Mouse (Mus musculus) cerebellum, postnatal 10 days (tissue): ENCODE data around the gene Lrrc4b.

Source experiments
- DNase-seq, 2 experiments: peaks; one replicate each; pipeline ENCODE4 v3.0.0; 2021; ENCODE audit warnings: mixed read lengths in 2 of 2

The Lrrc4b gene

DNA sequence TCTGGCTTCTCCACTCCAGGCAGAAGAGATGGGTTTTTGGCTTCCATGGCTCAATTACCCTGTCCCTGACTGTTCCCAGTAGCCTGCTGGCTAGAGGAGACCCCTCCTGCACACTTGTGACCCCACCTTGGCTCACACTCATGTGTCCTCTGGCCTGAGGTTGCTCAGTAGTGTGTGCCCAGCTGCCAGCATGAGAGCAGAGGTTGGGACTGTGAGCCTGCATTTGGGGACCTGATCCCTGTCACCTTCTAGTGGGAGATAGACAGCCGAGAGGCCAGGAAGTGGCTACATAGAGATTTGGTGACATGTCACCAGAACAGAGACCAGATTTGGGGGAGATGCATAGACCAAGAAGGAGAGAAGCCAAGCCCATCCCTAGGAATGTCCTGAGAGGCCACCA is 8.4 kb downstream of the Lrrc4b start:
- DNase-seq, result no peak

DNA sequence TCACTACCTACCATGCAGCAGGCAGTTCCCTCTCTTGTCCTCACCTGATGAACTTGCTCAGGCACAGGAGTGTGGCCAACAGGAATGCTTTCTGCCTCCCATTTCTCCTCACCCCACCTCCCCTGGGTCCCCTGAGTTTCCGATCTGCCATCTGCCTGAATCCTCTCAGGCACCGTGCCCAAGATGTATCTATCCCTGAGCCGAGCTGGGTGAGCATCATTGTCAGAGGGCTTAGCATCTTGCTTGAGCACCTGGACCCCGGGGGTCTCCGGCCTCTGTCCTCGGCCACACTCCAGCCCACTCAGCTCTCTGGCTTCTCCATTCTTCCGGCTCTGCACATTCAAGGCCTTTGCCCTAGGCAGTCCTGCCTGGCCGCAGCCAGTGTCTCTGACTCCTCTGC is 9.1 kb downstream of the Lrrc4b start:
- peak; percentile 79 to 82 for DNase-seq

DNA sequence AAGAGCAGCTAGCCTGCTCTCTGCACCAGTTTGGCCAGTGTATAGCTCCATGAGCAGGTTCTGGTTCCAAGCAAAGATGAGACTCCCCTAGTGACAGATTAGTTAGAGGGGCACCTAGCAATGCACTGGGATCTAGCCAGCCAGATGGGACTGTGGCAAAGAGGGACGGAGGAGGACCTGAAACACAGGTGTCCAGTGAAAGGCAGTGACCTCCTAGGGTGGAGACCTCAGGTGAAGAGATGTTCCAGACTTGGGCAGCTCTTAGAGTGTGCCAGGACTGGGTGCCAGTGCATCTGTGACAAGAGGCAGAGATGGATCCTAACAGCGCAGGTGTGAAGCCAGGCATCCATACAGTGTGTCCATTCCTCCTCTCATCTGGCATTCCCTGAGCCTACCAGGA is 10.9 kb downstream of the Lrrc4b start:
- no peak for DNase-seq

- DNase-seq, result no peak
Measured at GRCm38 (mm10) chr7:44440479-44440878, 11.7 kb downstream of the Lrrc4b start.

GRCm38 (mm10) chr7:44441180-44441579 is 12.4 kb downstream of the Lrrc4b start:
- peak; percentile 65 to 70 for DNase-seq

GRCm38 (mm10) chr7:44441648-44442109 is 12.9 kb downstream of the Lrrc4b start:
- DNase-seq, result peak; percentile 87 to 89

- DNase-seq, result peak; percentile 81 to 85
Measured at GRCm38 (mm10) chr7:44442407-44442821, 13.6 kb downstream of the Lrrc4b start.

GRCm38 (mm10) chr7:44443268-44444173 is 14.7 kb downstream of the Lrrc4b start:
- peak; percentile 76 to 82 for DNase-seq

DNA sequence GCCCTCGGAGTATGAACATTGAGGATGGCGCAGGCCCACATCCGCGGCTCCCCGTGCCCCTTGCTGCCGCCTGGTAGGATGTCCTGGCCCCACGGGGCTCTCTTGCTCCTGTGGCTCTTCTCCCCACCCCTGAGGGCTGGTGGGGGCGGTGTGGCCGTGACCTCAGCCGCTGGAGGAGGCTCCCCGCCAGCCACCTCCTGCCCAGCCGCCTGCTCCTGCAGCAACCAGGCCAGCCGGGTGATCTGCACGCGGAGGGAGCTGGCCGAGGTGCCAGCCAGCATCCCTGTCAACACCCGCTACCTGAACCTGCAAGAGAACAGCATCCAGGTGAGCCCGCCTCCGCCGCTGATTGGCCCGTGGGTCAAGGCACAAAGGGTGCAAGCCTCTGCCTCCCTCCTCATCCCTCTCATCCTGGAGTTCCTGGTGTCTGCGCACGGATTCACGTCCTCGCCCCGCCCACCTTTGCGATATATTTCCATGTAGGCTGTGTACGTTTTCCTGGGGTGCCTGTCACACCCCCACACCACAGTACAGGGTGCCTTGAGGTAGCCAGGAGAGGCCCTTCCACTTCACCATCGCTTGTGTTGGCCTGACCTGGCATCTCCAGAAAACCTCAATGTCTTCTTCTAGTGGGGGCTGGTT is 16.2 kb downstream of the Lrrc4b start:
- DNase-seq, result no peak

DNA sequence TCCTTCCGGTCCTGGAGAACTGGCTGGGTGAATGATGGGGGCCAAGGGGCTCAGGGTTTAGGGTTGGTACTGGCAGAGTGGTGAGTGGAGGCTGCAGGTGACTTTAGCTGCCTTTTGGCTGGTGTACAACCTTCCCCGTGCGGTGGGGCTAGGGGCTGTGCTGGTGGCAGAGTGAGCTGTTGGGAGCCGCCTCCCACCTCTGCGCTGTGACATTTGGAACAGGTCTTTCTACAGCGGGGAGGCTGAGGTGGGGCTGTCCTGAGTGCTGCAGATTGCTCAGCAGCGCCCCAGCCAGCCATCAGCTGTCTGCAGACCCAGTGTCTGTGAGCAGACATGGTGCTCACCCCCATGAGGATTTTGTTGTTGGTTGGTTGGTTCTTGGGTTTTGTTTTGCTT is 16.7 kb downstream of the Lrrc4b start:
- peak in 1 of 2 experiments; percentile 38 for DNase-seq

DNA sequence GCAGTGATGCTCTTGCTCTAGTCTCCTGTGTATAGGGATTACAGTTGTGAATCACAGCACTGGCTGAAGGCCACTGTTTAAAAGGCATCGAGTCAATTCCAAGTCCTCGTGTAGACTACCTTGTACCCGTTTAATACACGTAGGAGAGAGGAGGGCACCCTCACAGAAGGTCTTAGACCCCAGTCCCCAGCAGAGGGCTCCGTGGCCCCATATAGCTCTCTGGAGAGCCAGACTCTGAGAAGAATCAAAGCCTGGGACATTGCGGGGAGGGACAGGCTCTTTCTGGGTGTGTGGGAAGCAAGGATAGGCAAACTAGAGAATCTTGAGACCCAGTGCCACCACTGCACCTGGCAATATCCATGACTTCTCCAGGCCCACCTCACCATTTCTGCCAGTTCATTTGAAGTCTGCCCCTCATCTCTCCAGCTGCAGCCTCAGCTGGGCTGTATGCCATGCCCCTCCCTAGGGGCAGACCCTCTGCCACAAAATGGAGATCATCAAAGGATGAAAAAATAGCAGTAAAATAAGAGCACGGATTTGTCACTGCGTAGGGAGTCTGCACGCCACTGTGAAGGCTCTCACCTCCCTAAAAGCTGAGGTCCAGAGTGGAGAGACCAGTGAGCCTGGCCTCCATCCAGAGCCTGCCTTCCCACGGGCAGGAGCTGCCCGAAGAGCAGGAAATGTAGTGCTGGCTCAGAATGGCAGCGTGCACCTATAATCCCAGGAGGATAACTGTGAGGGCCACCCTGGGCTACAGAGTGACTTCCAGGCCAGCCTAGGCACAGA is 17.4 kb downstream of the Lrrc4b start:
- peak; percentile 63 to 74 for DNase-seq

- DNase-seq, result peak in 1 of 2 experiments; percentile 4
Measured at GRCm38 (mm10) chr7:44453256-44453655, 24.4 kb downstream of the Lrrc4b start.

- DNase-seq, result no peak
Measured at GRCm38 (mm10) chr7:44456302-44456701, 27.5 kb downstream of the Lrrc4b start.

GRCm38 (mm10) chr7:44460067-44460466 is 31.2 kb downstream of the Lrrc4b start:
- DNase-seq, result no peak

- DNase-seq, result no peak
Measured at GRCm38 (mm10) chr7:44460767-44461502, 32.1 kb downstream of the Lrrc4b start.

DNA sequence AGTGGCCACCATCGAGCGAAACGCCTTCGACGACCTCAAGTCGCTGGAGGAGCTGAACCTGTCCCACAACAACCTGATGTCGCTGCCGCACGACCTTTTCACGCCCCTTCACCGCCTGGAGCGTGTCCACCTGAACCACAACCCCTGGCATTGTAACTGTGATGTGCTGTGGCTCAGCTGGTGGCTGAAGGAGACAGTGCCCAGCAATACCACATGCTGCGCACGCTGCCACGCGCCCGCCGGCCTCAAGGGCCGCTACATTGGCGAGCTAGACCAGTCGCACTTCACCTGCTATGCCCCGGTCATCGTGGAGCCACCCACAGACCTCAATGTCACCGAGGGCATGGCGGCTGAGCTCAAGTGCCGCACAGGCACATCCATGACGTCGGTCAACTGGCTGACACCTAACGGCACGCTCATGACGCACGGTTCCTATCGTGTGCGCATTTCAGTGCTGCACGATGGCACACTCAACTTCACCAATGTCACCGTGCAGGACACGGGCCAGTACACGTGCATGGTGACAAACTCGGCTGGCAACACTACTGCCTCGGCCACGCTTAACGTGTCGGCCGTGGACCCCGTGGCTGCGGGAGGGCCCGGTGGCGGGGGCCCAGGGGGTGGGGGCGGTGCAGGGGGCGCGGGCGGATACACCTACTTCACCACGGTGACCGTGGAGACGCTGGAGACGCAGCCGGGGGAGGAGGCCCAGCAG is 32.8 kb downstream of the Lrrc4b start:
- peak in 1 of 2 experiments; percentile 20 for DNase-seq

DNA sequence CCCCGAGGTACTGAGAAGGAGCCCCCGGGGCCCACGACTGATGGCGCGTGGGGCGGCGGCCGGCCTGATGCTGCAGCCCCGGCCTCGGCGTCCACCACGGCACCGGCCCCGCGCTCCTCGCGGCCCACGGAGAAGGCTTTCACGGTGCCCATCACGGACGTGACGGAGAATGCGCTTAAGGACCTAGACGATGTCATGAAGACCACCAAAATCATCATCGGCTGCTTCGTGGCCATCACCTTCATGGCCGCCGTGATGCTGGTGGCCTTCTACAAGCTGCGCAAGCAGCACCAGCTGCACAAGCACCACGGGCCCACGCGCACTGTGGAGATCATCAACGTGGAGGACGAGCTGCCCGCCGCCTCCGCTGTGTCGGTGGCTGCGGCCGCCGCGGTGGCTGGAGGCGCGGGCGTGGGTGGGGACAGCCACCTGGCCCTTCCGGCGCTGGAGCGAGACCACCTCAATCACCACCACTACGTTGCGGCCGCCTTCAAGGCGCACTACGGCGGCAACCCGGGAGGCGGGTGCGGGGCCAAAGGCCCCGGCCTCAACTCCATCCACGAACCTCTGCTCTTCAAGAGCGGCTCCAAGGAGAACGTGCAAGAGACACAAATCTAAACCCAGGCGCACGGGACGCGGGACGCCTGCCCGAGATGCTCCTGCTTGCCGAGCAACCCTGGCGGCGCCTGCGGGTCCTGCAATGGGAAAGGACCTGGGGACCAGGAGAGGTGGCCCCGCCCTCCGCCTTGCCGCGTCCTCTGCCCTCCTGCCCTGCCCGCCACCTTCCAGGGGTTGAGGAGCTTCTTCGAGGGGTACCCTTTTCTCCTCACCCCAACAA is 33.6 kb downstream of the Lrrc4b start:
- peak; percentile 67 to 74 for DNase-seq

DNA sequence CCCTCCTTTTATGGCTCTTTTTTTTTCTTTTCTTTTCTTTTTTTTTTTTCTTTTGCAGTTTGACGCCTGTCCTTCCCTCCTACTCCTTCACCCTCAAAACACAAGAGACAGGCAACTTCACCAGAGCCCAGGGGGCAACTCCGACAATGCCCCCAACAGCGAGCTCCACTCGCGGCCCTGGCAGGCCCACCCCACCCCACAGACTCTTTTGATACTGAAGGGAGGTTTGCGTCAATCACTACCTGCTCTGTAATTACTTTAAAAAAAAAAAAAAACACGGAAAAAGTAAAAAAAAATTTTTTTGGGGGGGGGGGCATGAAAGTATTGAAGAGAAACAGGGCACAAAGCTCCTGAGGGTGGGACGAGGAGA is 34.2 kb downstream of the Lrrc4b start:
- DNase-seq, result no peak

DNA sequence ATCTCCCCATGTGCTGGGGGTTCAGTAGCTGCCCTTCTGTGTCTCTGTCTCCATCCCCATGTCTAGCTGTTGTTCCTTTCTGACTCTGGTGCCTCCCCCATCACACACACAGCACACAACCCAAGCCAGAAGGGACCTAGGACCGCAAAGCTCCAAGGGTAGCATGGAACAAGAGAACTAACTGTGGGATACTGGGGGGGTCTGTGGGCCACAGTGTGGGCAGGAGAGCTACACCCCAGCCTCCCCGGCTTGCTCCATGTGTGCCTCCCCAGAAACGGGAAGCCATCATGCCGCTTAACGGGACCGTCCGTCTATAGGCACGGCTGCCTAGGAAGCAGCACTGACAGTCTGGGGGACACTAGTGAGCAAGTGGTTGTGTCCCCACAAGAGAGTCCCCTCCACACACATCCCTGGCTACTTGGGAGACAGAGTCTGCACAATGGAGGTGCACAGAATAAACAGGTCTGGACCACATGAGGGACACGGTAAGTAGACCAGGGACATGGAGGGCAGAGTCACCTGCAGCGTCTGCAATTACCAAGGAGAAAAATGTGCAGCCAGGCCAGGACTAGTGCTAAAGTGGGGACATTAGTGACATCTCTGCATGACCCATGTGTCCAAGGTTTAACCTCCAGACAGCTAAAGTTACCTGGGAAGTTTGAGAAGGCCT is 34.9 kb downstream of the Lrrc4b start:
- DNase-seq, result peak in 1 of 2 experiments; percentile 29

DNA sequence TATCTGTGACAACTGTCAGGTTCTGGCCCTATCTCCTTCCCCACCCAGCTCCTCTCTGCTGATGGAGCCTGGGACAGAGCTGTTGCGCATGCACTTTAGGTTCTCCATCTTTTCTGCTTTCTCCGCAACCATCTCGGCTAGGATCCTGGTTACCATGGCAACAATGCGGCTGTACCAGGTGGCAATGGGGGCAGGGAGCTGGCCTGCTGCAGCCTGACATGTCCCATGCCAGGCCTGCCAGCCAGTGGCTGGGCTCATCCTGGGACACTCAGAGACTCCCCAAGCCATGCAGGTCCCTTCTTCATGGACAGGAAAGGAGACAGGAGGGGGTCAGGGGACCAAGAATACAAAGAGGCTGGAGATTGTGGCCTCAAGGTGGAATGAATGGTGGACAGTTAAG is 35.7 kb downstream of the Lrrc4b start:
- peak; percentile 98 to 99 for DNase-seq
